Mouse (Mus musculus) brain, embryonic 18.5 days (tissue): ENCODE measurements around the gene Plpp2.

Experiments
- DNase-seq: peaks from one replicate; pipeline ENCODE4 v3.0.0-alpha.2; 2012; ENCODE audit warnings: low read depth, low spot score

Plpp2 gene

GRCm38 (mm10) chr10:79533126-79533911 lies at the start of gene Plpp2:
TSS of gene Plpp2 (minus strand) at chr10:79533796.
- no peak for DNase-seq

GRCm38 (mm10) chr10:79581501-79581900 lies 47.9 kb upstream of the Plpp2 start:
- DNase-seq: no peak

- no peak for DNase-seq
Observed at GRCm38 (mm10) chr10:79580811-79581210, 47.2 kb upstream of the Plpp2 start.

- no peak for DNase-seq
Observed at GRCm38 (mm10) chr10:79580356-79580755, 46.8 kb upstream of the Plpp2 start.

DNA sequence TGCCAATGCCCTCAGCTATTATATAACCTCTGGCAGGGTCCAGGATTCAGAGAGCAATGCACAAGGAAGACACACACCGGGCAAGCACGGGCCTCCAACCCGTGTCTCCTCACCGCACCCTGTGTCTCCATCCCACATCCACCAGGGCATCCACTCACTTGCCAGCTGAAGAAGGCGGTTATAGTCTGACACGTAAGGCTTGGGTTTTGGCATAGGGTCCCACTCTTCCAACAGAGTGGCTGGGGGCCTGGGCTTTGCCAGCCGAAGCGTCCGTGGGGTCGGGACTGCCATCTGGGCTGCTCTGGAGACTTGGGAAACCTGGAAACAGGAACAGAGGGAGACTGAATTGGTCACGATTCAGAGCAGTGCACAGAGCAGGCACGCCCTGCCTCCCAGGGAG lies 46.2 kb upstream of the Plpp2 start:
- DNase-seq: no peak

- no peak for DNase-seq
Observed at GRCm38 (mm10) chr10:79578891-79579290, 45.3 kb upstream of the Plpp2 start.

- no peak for DNase-seq
Observed at GRCm38 (mm10) chr10:79578276-79578675, 44.7 kb upstream of the Plpp2 start.

DNA sequence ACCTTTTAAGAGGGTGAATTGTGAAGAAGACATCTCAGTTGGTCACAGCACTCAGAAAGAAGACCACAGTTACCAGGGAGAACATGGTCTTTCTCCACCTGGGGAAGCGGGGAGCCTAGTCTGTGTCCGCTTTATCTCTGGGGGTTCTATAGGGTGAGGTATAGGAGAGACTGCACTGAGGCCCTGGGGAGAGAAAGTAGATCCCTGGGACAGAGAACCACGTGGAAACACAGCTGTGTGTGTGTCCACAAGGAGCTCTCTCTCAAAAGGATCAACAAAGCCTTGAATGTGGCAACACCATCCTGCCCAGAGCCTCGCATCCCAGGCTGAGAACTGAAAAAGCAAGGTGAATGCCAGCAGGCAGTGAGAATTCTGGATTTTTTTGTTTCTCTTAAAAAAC lies 43.8 kb upstream of the Plpp2 start:
- DNase-seq: no peak

GRCm38 (mm10) chr10:79575754-79576153 lies 42.2 kb upstream of the Plpp2 start:
- DNase-seq: no peak

- DNase-seq: no peak
Observed at GRCm38 (mm10) chr10:79574796-79575195, 41.2 kb upstream of the Plpp2 start.

GRCm38 (mm10) chr10:79574350-79574749 lies 40.8 kb upstream of the Plpp2 start:
- no peak for DNase-seq

DNA sequence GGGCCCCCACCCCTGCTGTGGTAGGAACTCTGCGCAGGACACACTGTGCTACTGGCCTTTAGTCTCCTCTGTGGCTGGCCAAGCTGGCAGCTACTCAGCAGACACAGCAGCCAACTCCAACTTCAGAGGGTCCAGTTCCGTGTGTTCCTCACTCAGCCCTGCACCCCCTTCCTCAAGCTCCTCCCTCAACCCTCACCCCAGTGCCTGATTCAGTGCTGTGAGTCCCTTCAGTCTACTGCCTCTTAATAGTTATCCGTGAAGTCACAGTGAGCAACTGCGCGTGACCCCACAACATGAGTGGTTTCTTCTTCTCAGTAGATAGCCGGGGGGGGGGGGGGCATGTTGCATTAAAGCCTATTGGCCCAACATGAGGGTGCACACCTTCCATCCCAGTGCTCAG lies 40.0 kb upstream of the Plpp2 start:
- DNase-seq: no peak

GRCm38 (mm10) chr10:79571314-79571713 lies 37.7 kb upstream of the Plpp2 start:
- DNase-seq: no peak

DNA sequence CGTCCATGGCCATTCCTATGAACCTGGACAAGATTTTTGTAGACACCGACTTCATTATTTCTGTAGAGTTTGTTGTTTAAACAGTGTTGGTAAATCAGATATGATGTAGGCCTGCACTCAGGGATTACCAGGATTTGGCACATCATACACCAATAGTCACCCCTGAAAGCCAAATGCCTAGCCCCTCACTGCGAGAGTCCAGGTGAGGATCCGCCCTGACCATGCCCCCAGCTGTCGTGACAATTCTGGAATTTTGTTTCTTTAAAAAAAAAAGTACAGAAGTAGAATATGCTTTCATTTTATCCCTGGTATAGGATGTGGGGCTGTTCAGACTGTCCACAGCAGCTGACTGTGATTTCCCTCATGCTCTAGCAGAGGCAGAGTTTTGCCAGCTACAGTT lies 36.3 kb upstream of the Plpp2 start:
- DNase-seq: no peak

- DNase-seq: no peak
Observed at GRCm38 (mm10) chr10:79559716-79560115, 26.1 kb upstream of the Plpp2 start.

- DNase-seq: no peak
Observed at GRCm38 (mm10) chr10:79557496-79557895, 23.9 kb upstream of the Plpp2 start.

DNA sequence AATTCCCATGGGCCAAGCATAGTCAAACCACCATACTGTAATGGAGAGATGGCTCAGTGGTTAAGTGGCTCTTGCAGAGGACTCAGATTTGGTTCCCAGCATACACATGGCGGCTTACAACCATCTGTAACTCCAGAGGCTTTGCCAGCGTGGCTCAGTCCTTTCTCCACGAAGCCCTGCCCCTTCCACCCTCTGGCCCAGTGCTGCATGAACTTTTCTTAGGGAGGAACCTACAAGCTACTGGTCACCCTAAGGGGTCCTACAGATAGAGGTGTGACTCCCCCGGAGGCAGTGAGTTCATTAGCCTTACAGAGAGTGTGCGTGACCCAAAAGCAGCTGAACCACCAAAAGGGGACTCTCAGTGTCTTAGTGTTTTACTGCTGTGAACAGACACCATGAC lies 23.4 kb upstream of the Plpp2 start:
- no peak for DNase-seq

GRCm38 (mm10) chr10:79555238-79555724 lies 21.7 kb upstream of the Plpp2 start:
- no peak for DNase-seq

- DNase-seq: peak; percentile 36
Observed at GRCm38 (mm10) chr10:79554330-79555237, 21.0 kb upstream of the Plpp2 start, which contains the start of gene Mier2. TSS of gene Mier2 (minus strand) at chr10:79555199.

GRCm38 (mm10) chr10:79553691-79554090 lies 20.1 kb upstream of the Plpp2 start:
- DNase-seq: no peak

GRCm38 (mm10) chr10:79553176-79553575 lies 19.6 kb upstream of the Plpp2 start:
- DNase-seq: no peak

- DNase-seq: no peak
Observed at GRCm38 (mm10) chr10:79552531-79552930, 18.9 kb upstream of the Plpp2 start.
